Mouse (Mus musculus): ENCODE results near the gene Mnx1. TPM values are rescaled to one million over a fixed set of nuclear protein-coding genes. Genes with fewer than 3 reads are reported as not detected.

The Mnx1 gene
- polyA plus RNA-seq, 1 experiment from 2014 or later: not detected

Other genes starting within 250 kb of the Mnx1 start
- 11.2 and 12.9 TPM in 2 replicates for gene Lmbr1, start 100.1 kb downstream of the Mnx1 start, polyA plus RNA-seq (2014; fragmentation: Nextera tagmentation; extraction: Ambion mirVana)
- 14.9 and 18.1 TPM in 2 replicates for gene Nom1, start 43.8 kb downstream of the Mnx1 start, polyA plus RNA-seq (2014; fragmentation: Nextera tagmentation; extraction: Ambion mirVana)
- 29.9 and 31.9 TPM in 2 replicates for gene Ube3c, start 90.8 kb upstream of the Mnx1 start, polyA plus RNA-seq (2014; fragmentation: Nextera tagmentation; extraction: Ambion mirVana)